Mouse (Mus musculus) liver, embryonic 14.5 days (tissue): ENCODE data around the gene Gpr89. TPM values are rescaled to one million over a fixed set of nuclear protein-coding genes. Genes with fewer than 3 reads are reported as not detected.

Experiments used
- ATAC-seq: fragments of 200-750 bp; cut with Nextera tagmentation; 2 replicates; pipeline ENCODE4 v1.8.0; 2017; ENCODE audit warnings: moderate number of reproducible peaks, mild to moderate bottlenecking, moderate library complexity; ENCODE audit not compliant: insufficient read depth
- DNase-seq, 3 experiments: peaks; one replicate each; pipeline ENCODE4 v3.0.0-alpha.2; 2012 to 2013; ENCODE audit warnings: low read depth in 3 of 3, low spot score in 3 of 3
- H3K27ac ChIP-seq: fragments of 300-500 bp; sonication (generic); 2 replicates; pipeline ENCODE4 v1.5.1; 2014; ENCODE audit warnings: moderate library complexity, mild to moderate bottlenecking, control low read depth, inconsistent platforms
- H3K27me3 ChIP-seq: fragments of 300-500 bp; sonication (generic); 2 replicates; pipeline ENCODE4 v1.6.1; 2014; ENCODE audit warnings: mild to moderate bottlenecking, low read length, moderate library complexity; ENCODE audit not compliant: control insufficient read depth, insufficient read depth
- H3K36me3 ChIP-seq: fragments of 300-500 bp; sonication (generic); replicated peaks from 2 replicates; pipeline ENCODE4 v1.6.1; 2014; ENCODE audit warnings: low read depth; ENCODE audit not compliant: control insufficient read depth, insufficient read depth
- H3K4me1 ChIP-seq, 2 experiments: fragments of 200-500 bp in 1 of 2; fragments of 300-500 bp in 1 of 2; sonication (generic) in 1 of 2; replicated peaks; 2 replicates each; pipeline ENCODE4 v1.6.1; 2012 to 2014; ENCODE audit warnings: antibody characterized with exemption in 1 of 2, inconsistent platforms in 1 of 2, low read length in 1 of 2; ENCODE audit not compliant: control insufficient read depth in 2 of 2, insufficient read depth in 2 of 2
- H3K4me2 ChIP-seq: fragments of 300-500 bp; sonication (generic); 2 replicates; pipeline ENCODE4 v1.6.1; 2014; ENCODE audit warnings: low read depth, mild to moderate bottlenecking, control low read depth, moderate library complexity
- H3K4me3 ChIP-seq, 2 experiments: fragments of 200-500 bp in 1 of 2; fragments of 300-500 bp in 1 of 2; sonication (generic) in 1 of 2; 2 replicates each; pipeline ENCODE4 v1.5.1; 2012 to 2014; ENCODE audit warnings: low read depth in 2 of 2, low read length in 2 of 2, mild to moderate bottlenecking in 2 of 2, control low read depth in 1 of 2, inconsistent platforms in 1 of 2, moderate library complexity in 1 of 2; ENCODE audit not compliant: insufficient read depth in 1 of 2
- H3K9ac ChIP-seq: fragments of 300-500 bp; sonication (generic); replicated peaks from 2 replicates; pipeline ENCODE4 v1.6.1; 2014; ENCODE audit warnings: mild to moderate bottlenecking, control low read depth, moderate library complexity
- H3K9me3 ChIP-seq: fragments of 300-500 bp; sonication (generic); 2 replicates; pipeline ENCODE4 v1.6.1; 2016; ENCODE audit warnings: low read length, mixed read lengths; ENCODE audit not compliant: control insufficient read depth
- CTCF ChIP-seq: IDR thresholded peaks from 2 replicates; pipeline ENCODE4 v1.5.1; 2016; ENCODE audit warnings: antibody characterized with exemption, low read depth, control low read depth
- EP300 ChIP-seq: IDR thresholded peaks from 2 replicates; pipeline ENCODE4 v1.6.1; 2016; ENCODE audit warnings: antibody characterized with exemption, low read depth
- WGBS: fragments of 180-500 bp; shearing (Covaris S2); extraction: QIAGEN DNeasy Blood & Tissue Kit; methylation state at CpG from one replicate; pipeline ENCODE4 v1.1.7; 2014; ENCODE audit not compliant: insufficient replicate concordance; 5-methylcytosine and 5-hydroxymethylcytosine counted together
- polyA plus RNA-seq, 2 experiments: library from polyadenylated mRNA; depleted of rRNA in 1 of 2; stranded (reverse) in 1 of 2; unstranded in 1 of 2; fragments of >200 nt; fragmentation: Nextera tagmentation in 1 of 2; extraction: Ambion mirVana in 1 of 2; gene quantifications; 2 replicates each; pipeline versions ENCODE4 v1.2.1 to v1.2.3; 2012 to 2014

Gene Gpr89
- polyA plus RNA-seq, 2 experiments, result 4.9 to 24.7 TPM

DNA sequence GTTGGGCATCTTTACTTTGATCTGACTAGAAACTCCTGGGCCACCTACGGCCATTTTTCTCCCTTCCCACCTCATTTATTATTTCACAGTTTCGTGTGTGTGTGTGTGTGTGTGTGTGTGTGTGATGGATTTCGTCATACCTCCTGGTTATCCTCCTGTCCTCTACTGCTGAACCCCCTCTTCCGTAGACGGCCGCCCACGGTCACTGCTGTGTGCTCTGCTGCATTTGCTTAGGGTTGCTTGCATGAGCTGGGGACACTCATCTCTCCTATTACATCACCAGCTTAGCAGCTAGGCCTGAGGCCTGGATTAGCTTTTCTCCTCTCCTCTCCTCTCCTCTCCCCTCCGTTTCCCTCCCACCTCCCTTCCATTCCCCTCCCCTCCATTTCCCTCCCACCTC is 56.7 kb downstream of the Gpr89 start:
- WGBS, result 62% methylated on average over 7 of the region's 8 CpGs
- DNase-seq (peak in 1 of 3 experiments; percentile 2), ATAC-seq (peak; percentile 31; the same call in 1 of the 2 replicates)
- Histone ChIP-seq H3K9ac (no peak overlapping the region), H3K4me1 (peaks cover 2 to 9% of the 10 kb centered on the region in 2 experiments; a peak in 3 of 4 replicates), H3K36me3 (no peaks in the 10 kb centered on the region), H3K9me3 (no peaks in the 10 kb centered on the region), H3K27ac (no peak overlapping the region), H3K27me3 (no peaks in the 10 kb centered on the region), H3K4me2 (no peak overlapping the region), H3K4me3 (no peak overlapping the region)
- no peak for TF ChIP-seq EP300

DNA sequence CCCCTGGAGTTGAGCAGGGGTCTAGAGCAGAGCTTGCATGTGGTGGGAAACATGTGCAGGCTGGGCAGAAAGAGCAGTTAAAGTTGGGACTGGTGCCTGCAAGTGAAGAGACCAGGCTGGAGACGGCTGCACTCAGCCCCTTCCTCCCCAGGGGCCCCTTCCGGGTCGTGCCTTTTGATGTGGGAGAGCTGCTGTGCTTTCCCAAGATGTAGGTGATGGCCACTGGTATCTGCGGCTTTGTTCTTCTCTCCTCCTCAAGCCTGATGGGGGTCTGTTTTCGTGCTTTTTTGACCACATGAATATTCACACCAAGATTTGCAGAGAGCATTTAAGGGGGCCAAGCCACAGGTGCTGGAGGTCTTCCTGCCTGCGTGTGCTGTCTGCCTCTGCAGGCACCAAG is 57.5 kb downstream of the Gpr89 start:
- Histone ChIP-seq H3K36me3 (no peaks in the 10 kb centered on the region), H3K4me2 (no peak overlapping the region), H3K9me3 (no peaks in the 10 kb centered on the region), H3K4me3 (no peak overlapping the region), H3K9ac (no peak overlapping the region), H3K27me3 (no peaks in the 10 kb centered on the region), H3K4me1 (peaks cover 2 to 9% of the 10 kb centered on the region in 2 experiments; a peak in 3 of 4 replicates), H3K27ac (no peak overlapping the region)
- ATAC-seq (no peak), DNase-seq (no peak)
- TF ChIP-seq CTCF, result no peak
- TF ChIP-seq EP300, result no peak
- 6% methylated on average over 6 of the region's 6 CpGs for WGBS

DNA sequence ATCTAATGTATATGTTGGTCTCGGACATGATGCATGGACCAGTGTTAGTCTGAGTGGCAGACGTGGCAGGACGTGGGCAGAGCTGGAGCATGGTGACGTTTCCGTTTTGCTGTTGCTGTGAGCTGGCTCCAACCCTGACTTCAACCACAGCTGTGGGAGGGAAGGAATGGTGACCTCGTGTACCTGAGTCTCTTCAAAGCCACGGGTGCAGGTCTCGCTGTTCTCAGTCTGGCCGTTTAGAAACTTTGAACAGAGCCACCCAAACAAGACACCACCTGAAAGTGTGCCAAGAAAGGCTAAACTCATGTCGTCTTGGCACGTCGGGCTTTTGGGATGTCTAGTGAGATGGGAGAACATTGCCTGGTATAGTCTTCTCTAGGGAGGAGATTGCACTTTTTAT is 58.2 kb downstream of the Gpr89 start:
- 55% methylated on average over 12 of the region's 12 CpGs for WGBS
- Histone ChIP-seq H3K4me2 (no peak overlapping the region), H3K9ac (no peak overlapping the region), H3K9me3 (no peaks in the 10 kb centered on the region), H3K36me3 (no peaks in the 10 kb centered on the region), H3K4me1 (peaks cover 2 to 9% of the 10 kb centered on the region in 2 experiments; a peak in 3 of 4 replicates), H3K27me3 (no peaks in the 10 kb centered on the region), H3K27ac (no peak overlapping the region), H3K4me3 (no peak overlapping the region)
- DNase-seq, result no peak
- TF ChIP-seq CTCF, result no peak
- ATAC-seq, result no peak

DNA sequence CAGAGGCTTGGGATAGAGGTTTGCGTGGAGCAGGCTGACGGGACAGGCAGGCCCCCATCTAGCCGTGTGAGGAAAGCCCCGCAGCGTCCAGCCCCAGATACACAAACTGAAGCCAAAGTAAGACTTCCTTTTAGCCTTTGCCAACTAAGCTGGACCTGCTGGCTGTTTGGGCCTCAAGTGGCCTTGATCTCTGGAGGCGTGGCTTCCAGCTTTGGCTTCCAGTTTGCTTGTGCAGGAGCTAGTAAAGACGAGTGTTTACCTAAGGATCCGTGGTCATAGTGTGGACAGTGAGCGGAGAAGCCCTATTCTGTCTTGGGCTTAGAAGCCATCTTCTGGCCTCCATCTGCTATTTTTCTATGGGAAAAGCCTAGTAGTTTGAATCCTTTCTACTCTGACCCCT is 59.3 kb downstream of the Gpr89 start:
- Histone ChIP-seq H3K4me2 (no peak overlapping the region), H3K4me3 (no peak overlapping the region), H3K9me3 (no peaks in the 10 kb centered on the region), H3K27me3 (no peaks in the 10 kb centered on the region), H3K4me1 (peaks cover 2 to 9% of the 10 kb centered on the region in 2 experiments; a peak in 3 of 4 replicates), H3K27ac (no peak overlapping the region), H3K36me3 (no peaks in the 10 kb centered on the region), H3K9ac (no peak overlapping the region)
- WGBS, result 61% methylated on average over 9 of the region's 9 CpGs
- no peak for TF ChIP-seq EP300
- DNase-seq, result no peak
- no peak for ATAC-seq

DNA sequence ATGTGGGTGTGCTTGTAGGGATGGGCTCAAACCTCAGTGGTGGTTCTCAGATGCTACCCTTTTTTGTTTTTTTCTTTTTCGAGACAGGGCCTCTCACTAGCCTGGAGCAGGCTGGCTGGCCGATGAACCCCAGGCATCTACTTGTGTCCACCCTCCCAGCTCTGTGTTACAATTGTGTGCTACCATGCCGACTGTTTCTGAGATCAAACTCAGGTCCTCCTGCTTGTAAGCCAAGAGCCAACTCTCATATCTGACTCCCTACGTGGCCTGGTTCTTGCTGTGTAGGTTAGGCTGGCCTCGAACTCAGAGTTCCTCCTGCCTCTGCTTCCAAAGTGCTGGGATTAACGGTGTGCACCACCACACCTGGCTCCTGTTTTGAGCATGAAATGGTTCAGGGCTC is 60.0 kb downstream of the Gpr89 start:
- DNase-seq, result no peak

More for the DNA sequence above, 60.0 kb downstream of the Gpr89 start:
- no peak overlapping the region for H3K27ac ChIP-seq
- WGBS, result 72% methylated on average over 6 of the region's 6 CpGs
- H3K36me3 ChIP-seq, result no peaks in the 10 kb centered on the region
- H3K9ac ChIP-seq, result no peak overlapping the region
- no peaks in the 10 kb centered on the region for H3K27me3 ChIP-seq
- no peak for ATAC-seq
- TF ChIP-seq CTCF, result no peak
- TF ChIP-seq EP300, result no peak
- no peak overlapping the region for H3K4me2 ChIP-seq
- H3K4me3 ChIP-seq, result no peak overlapping the region
- H3K4me1 ChIP-seq, result peaks cover 2 to 9% of the 10 kb centered on the region in 2 experiments; a peak in 3 of 4 replicates
- no peaks in the 10 kb centered on the region for H3K9me3 ChIP-seq
